Mouse (Mus musculus): ENCODE results near the gene Rgs5.

The Rgs5 gene

GRCm38 (mm10) chr1:169655256-169655655 lies at the start of gene Rgs5:
TSS of gene Rgs5 (plus strand) at chr1:169655501.
- no peak for DNase-seq (ENCODE audit: low read depth)

GRCm38 (mm10) chr1:169606164-169606563 lies 49.1 kb upstream of the Rgs5 start:
- no peak for DNase-seq (ENCODE audit: low read depth)

- DNase-seq (ENCODE audit: low read depth) = no peak
These were observed 25.6 kb upstream of the Rgs5 start for GRCm38 (mm10) chr1:169629738-169630137.

GRCm38 (mm10) chr1:169637251-169637750 lies 18.0 kb upstream of the Rgs5 start:
- no peak for DNase-seq (ENCODE audit: low read depth)

- no peak for DNase-seq (ENCODE audit: low read depth)
These were observed 10.2 kb upstream of the Rgs5 start for GRCm38 (mm10) chr1:169644884-169645653.

- no peak for DNase-seq (ENCODE audit: low read depth)
These were observed 4.2 kb downstream of the Rgs5 start for GRCm38 (mm10) chr1:169659479-169659878.

GRCm38 (mm10) chr1:169667328-169667727 lies 12.0 kb downstream of the Rgs5 start:
- no peak for DNase-seq (ENCODE audit: low read depth)

- peak; percentile 54 for DNase-seq (ENCODE audit: low read depth)
These were observed 15.4 kb downstream of the Rgs5 start for GRCm38 (mm10) chr1:169670705-169671104.

GRCm38 (mm10) chr1:169671801-169672200 lies 16.5 kb downstream of the Rgs5 start:
- no peak for DNase-seq (ENCODE audit: low read depth)

GRCm38 (mm10) chr1:169672272-169672671 lies 17.0 kb downstream of the Rgs5 start:
- no peak for DNase-seq (ENCODE audit: low read depth)

GRCm38 (mm10) chr1:169674116-169674515 lies 18.8 kb downstream of the Rgs5 start:
- DNase-seq (ENCODE audit: low read depth) = peak; percentile 15

GRCm38 (mm10) chr1:169676751-169677150 lies 21.4 kb downstream of the Rgs5 start:
- DNase-seq (ENCODE audit: low read depth) = no peak

GRCm38 (mm10) chr1:169680455-169681208 lies 25.3 kb downstream of the Rgs5 start:
- no peak for DNase-seq (ENCODE audit: low read depth)

GRCm38 (mm10) chr1:169682775-169683497 lies 27.6 kb downstream of the Rgs5 start:
- peak; percentile 74 for DNase-seq (ENCODE audit: low read depth)

- no peak for DNase-seq (ENCODE audit: low read depth)
These were observed 30.0 kb downstream of the Rgs5 start for GRCm38 (mm10) chr1:169685257-169685656.

GRCm38 (mm10) chr1:169693040-169693439 lies 37.7 kb downstream of the Rgs5 start:
- no peak for DNase-seq (ENCODE audit: low read depth)

GRCm38 (mm10) chr1:169693537-169693936 lies 38.2 kb downstream of the Rgs5 start:
- no peak for DNase-seq (ENCODE audit: low read depth)

GRCm38 (mm10) chr1:169695356-169695755 lies 40.1 kb downstream of the Rgs5 start:
- DNase-seq (ENCODE audit: low read depth) = no peak

- DNase-seq (ENCODE audit: low read depth) = no peak
These were observed 41.9 kb downstream of the Rgs5 start for GRCm38 (mm10) chr1:169697236-169697635.

GRCm38 (mm10) chr1:169699184-169699583 lies 43.9 kb downstream of the Rgs5 start:
- DNase-seq (ENCODE audit: low read depth) = no peak

GRCm38 (mm10) chr1:169704395-169705087 lies 49.2 kb downstream of the Rgs5 start:
- no peak for DNase-seq (ENCODE audit: low read depth)

GRCm38 (mm10) chr1:169721836-169722235 lies 66.5 kb downstream of the Rgs5 start:
- no peak for DNase-seq (ENCODE audit: low read depth)
